Mouse (Mus musculus): Measurements from ENCODE around the gene Olfr45.
"Not testable (repeated sequence)": the region's sequence is repeated elsewhere in the genome, so short reads cannot be mapped to it uniquely, and the experiment has no call there.

The Olfr45 gene

DNA sequence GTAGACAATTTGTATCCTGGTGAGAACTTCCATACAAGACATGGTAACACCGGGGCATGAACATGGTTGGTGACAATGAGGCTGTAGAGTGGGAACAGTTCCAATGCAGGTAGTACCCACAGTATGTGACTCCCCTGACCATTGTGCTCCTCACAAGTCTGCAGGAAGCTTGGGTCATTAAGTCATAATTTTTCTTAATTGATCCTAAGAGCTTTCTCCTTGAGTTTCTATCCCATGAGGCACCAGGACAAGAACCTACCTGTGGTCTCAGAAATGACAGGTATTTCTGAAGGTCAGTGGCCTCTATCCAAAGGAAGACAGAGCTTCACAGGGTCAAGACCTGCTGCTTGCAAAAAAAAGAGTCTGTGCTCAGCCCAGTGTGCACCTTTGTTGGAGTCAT lies at the start of gene Olfr45:
Olfr45 (plus strand) TSS at position 301 of the 400 bp plus-strand sequence.
- ATAC-seq (ENCODE audit: insufficient number of reproducible peaks, low FRiP score, low TSS enrichment), result no peak

DNA sequence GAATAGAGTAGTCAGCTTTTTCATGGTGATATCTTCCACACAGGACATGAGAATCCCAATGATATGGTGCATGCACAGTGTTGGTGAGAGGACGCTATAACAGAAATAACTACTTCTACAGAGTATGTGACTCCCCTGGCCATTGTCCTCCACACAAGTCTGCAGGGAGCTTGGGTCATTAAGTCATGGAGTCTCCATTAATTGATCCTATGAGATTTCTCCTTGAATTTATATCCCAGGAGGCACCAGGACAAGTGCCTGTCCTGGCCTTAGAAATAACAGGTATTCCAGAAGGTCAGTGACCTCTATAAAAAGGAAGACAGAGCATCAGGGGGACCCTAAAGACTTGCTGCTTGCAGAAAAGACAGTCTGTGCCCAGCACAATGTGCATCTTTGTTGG lies 35.6 kb upstream of the Olfr45 start, which contains the start of gene Olfr53:
Olfr53 (plus strand) TSS at position 301 of the 400 bp plus-strand sequence.
- no peak for ATAC-seq (ENCODE audit: insufficient number of reproducible peaks, low FRiP score, low TSS enrichment)

DNA sequence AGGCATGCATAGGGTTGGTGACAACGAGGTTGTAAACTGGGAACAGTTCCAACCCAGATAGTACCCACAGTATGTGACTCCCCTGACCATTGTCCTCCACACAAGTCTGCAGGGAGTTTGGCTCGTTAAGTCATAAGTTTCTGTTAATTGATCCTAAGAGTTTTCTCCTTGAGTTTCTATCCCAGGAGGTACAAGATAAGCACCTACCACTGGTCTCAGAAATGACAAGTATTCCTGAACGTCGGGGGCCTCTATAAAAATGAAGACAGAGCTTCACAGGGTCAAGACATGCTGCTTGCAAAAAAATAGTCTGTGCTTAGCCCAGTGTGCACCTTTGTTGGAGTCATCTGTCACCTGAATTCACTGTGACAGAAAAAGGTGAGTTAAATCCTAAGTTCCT lies 22.1 kb upstream of the Olfr45 start, which contains the start of gene Olfr539:
Olfr539 (plus strand) TSS at position 301 of the 400 bp plus-strand sequence.
- no peak for ATAC-seq (ENCODE audit: insufficient number of reproducible peaks, low FRiP score, low TSS enrichment)

DNA sequence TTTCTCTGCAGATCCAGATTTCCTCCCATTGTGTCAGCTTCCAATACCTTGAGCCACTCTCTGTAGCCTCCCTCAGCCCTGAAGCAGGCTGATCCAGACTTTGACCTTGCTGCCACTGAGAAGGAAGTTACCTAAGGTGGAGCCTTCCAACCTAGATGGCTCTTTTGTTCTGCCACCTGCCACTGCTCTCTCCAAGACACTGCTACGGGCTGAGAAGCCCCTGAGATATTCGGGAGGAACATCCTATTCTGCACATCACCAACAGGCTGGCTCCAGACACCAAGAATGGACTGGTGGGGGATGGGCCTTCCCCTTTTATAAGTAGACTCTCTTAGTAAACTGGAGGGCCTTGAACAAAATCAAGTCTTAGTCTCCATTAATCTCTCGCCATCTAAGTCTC lies 11.1 kb upstream of the Olfr45 start:
- not testable (repeated sequence) for ATAC-seq (ENCODE audit: insufficient number of reproducible peaks, low FRiP score, low TSS enrichment)

DNA sequence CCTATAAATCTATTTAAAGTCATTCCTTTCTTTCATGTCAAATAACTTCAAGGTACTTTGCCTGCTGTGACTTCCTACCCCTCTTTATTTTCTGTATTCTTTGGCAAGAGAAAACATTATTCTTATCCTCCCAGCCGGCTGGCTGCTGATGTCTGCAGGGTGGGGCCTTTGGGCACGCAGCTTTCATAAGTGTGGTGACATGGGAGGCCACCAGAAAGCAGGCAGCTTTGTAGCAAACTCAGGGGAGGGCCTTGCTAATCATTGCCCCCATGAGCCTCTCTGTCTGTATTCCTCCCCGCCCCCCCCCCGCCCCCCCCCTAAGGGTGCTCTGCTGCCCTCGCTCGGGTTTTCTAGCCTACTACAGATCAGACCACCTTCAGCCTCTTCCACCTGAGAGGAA lies 5.9 kb upstream of the Olfr45 start:
- no peak for ATAC-seq (ENCODE audit: insufficient number of reproducible peaks, low FRiP score, low TSS enrichment)

DNA sequence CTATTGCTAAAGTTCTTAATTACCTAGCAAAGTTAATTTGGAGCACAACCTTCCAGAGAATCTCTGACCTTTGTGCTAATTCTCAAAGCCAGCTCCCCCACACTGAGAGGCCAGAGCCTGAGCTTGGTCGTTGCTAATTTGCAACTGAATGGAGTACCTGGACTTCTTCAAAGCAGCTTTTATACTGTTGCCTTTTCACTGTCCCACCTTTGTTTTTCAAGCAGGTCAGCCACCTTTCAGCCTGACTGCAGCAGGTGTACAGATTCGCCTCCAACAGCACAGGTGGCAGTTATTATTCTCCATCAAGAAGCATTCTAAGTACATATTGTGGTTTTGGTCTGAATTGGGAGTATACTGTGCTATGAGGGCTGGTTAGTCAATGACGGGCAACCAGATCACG lies 2.2 kb upstream of the Olfr45 start:
- not testable (repeated sequence) for ATAC-seq (ENCODE audit: insufficient number of reproducible peaks, low FRiP score, low TSS enrichment)

DNA sequence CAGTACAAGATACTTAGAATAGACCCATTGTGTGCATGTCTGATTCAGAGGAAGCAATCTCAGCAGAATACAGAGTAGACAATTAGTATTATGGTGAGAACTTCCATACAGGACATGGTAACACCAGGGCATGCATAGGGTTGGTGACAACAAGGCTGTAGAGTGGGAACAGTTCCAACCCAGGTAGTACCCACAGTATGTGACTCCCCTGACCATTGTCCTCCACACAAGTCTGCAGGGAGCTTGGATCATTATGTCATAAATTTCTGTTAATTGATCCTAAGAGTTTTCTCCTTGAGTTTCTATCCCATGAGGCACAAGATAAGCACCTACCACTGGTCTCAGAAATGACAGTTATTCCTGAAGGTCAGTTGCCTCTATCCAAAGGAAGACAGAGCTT lies 15.2 kb downstream of the Olfr45 start, which contains the start of gene Olfr541:
Olfr541 (plus strand) TSS at position 301 of the 400 bp plus-strand sequence.
- ATAC-seq (ENCODE audit: insufficient number of reproducible peaks, low FRiP score, low TSS enrichment), result no peak

DNA sequence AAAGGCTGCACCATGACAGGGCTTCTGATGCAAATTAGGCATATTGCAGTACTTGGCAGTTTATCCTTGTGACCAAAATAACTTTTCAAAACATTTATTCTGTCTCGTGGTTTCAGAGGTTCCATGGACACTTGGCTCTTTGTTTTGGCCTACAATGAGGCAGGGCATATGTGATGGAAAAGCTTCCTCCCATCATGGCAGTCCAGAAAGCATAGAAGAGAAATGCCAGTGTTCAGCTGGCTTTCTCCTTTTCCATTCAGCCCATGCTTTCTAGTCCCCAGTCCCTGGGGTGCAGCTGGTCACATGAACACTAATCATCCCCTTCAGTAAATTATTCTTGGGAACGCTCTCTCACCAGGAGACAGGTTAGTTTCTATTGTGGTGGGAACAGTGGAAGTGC lies 24.6 kb downstream of the Olfr45 start:
- ATAC-seq (ENCODE audit: insufficient number of reproducible peaks, low FRiP score, low TSS enrichment), result no peak

DNA sequence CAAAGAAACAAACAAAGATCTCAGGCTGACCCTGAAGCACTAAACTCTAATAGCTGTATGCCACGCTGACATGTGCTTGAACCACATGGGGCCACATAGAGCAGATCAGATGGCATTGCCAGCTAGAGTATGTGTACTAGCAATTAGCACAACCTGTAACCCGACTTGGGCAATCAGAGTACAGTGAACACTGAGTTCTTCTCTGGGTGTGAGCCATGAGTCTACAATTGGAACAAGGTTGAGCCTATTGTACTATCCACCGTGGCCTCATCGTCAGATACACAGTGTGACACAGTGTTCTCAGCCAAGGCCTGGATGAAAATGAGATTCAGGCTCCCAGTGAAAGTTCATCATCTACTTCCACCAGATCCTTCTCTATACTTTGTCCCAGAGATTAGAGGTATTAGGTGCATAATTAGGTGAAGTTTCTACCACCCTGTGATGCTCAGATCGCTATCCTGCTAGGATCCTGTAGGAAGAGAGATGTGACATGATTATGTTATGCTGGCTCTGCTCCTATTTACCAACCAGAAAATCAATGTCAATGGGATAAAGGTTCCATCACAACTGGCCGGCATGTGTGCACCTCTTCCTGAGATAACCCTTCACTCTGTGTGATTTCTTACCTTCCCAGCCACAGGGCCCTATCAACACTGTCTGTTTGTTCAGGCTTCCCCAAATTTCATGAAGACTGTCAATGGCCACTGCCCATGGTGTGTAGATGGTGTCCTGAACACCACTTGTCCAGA lies 26.0 kb downstream of the Olfr45 start:
- ATAC-seq (ENCODE audit: insufficient number of reproducible peaks, low FRiP score, low TSS enrichment), result no peak

DNA sequence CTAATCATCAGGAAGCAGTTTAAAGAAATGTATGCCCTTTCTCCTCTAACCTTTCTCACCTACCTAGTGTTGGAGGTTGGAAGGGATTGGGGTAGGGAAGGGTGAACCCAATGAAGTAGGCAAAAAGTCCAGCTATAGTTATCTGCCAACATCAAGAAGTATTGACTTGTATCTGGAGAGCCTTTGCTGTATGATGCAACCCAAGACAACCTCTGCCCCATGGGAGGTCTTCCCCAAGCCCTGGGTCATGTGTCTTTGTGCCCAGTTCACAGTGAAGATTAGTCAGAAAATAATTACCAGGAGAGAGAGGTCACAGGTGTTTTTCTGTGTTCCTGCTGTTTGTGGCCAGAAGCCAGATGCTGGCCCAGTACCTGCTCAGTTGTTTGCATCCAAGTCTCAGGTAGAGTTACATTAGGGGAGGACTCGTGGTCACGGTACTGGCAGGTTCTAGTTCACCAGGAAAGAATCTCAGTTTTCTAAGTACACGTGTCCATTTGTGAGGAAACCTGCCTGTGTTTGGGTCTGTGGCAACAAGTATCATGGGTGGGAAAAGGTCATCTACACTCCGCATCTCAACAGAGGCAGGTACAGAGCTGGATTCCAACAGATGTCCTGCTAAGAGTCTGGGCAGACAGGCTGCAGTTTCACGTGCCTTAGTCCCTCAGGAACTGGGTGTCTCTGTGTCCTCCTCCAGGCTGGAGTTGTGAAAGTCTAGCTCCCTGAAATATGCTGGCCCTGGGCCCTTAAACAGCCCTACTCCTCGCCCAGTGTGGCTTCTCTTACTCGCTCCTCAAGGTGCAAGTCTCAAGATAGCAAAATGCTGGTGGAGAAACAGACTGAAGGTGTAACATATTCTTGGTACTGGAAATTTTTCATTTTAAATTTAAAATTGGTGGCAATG lies 35.7 kb downstream of the Olfr45 start:
- no peak for ATAC-seq (ENCODE audit: insufficient number of reproducible peaks, low FRiP score, low TSS enrichment)

DNA sequence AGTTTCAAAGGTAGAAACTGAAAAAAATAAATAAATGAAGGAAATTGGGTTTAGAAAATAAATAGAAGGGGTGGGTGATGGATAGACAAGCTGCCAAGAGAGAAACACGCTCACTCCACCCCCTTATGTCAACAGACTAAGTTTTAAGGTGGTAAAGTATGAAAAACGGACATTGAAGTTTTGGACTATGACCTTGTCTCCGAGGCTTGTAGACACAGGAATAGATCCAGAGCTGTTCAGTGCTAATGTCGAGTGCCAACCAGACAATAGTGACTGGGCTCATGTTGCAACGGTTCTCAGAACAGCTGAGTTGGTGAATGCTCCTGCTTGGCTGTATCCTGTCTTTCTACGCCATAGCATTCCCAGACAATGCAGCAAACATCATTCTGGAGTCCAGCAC lies 39.3 kb downstream of the Olfr45 start:
- ATAC-seq (ENCODE audit: insufficient number of reproducible peaks, low FRiP score, low TSS enrichment), result no peak

DNA sequence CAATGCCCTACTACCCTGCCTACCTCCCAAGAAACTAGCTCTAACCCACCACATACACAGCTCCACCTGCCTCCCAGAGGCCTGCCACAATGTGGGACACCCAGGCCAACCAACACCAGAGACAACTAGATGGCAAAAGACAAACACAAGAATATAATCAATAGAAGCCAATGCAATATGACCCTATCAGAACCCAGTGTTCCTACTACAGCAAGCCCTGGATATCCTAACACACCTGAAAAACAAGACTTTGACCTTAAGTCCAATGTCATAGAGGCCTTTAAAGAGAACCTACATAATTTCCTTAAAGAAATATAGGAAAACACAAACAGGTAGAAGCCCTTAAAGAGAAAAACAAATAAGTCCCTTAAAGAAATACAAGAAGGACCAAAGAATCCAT lies 43.8 kb downstream of the Olfr45 start:
- no peak for ATAC-seq (ENCODE audit: insufficient number of reproducible peaks, low FRiP score, low TSS enrichment)

DNA sequence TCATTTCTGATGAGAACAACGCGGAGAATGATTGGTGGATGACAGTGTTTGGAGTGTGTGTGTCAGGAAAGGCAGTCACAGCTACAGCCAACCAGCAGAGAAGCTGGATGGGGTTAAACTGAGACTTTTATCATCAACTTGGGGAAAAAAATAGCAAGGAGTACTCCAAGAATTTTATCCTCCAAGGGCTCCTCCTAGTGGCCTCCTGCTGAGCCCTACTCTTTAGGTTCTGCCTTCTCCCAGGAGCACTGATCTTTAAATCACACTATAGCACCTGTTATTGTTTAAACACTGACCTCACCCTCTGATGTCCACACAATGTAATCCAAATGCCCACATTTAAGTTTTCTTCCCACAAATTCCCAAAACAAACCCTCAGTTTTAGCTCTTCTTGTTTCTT lies 51.4 kb downstream of the Olfr45 start:
- no peak for ATAC-seq (ENCODE audit: insufficient number of reproducible peaks, low FRiP score, low TSS enrichment)
